Mouse (Mus musculus) c-Kit-negative CD71-positive TER-119-positive erythroid progenitor cells, embryonic 14.5 days (primary cell): Measurements from ENCODE around the gene Tshz3.

Experiments
- DNase-seq: peaks from one replicate; pipeline ENCODE4 v3.0.0-alpha.2; 2013; ENCODE audit warnings: low read depth, low spot score

The Tshz3 gene

DNA sequence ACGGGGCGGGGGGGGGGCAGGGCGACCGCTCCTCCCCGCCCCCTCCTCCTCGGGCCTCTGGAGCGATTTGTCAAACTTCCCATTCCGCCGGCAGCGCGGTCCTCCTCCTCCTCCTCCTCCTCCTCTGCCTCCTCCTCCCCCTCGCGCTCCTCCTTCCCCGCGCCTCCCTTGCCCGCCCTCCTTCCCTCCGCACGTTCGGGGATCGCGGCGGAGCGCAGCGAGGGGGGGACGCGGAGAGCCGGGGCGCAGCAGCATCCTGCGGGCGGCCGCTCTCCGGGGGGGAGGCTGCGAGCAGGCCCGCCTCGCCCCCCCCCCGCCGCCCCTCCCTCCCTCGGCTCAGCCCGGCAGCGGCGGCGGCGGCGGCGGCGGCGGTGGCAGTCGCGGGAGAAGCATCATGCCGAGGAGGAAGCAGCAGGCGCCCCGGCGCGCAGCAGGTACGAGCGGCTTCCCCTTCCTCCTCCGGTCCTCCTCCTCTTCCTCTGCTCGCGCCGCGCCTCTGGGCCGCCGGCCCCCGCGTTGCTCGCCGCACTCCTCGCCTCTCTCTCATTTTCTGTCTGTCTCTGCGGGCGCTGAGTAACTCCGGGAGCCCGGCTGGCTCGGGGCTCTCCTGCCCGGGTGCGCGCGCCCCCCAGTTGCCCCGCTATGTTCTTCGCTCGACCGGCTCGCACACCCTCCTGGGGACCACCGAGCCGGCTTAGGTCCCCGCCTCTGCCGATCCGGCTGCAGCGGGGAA, at the start of gene Tshz3:
Tshz3 (plus strand) TSS at position 263 of the 733 bp plus-strand sequence.
- no peak for DNase-seq

DNA sequence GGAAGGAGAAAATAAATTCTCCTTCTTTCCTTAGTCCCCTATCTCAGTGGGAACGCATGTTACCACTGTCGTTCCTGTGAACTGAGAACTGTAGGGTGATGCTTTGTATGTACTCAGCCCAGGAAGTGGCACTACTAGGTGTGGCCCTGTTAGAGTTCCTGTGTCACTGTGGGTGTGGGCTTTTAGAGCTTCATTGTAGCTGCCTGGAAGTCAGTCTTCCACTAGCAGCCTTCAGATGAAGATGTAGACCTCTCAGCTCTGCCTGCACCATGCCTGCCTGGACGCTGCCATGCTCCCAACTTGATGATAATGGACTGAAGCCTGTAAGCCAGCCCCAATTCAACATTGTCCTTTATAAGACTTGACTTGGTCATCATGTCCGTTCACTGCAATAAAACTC, 42.0 kb upstream of the Tshz3 start:
- DNase-seq: no peak

DNA sequence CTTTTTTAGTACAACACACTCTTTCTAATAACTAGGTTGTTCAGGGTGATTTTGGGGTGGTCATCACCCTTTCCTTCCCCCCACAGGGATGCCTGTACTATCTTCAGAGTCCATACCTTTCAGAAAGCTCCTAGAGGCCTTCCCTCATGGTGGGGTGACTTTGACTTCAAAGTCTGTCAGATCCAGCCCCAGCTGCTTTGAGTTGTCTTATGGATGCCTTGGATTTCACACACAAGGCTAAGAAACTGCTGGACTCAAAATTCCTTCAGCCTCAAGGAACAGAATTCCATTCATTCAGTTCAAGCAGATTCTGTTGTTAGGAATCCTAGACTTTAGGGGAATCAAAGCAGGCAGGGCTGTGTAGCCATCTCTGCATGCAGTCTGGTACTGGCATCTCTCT, 41.5 kb upstream of the Tshz3 start:
- no peak for DNase-seq

DNA sequence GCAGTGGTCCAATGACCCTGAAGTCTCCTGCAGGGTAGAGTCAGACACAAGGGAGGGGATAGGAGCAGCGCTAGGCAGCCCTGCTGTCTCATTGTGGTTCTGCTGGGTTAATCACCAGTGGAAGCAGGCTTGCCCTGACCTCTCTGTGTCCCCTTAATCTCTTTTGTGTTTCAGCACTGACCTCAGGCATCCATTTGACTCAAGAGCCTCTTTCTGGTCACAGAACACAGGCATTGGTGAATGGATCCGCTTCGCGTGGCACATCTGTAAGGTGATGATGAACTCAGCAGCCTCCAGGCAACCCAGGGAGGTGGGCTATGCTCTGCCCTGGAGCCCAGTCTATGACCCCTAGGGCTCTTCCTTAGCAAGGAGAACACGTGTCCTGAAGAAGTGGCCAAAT, 39.6 kb upstream of the Tshz3 start:
- DNase-seq: no peak

DNA sequence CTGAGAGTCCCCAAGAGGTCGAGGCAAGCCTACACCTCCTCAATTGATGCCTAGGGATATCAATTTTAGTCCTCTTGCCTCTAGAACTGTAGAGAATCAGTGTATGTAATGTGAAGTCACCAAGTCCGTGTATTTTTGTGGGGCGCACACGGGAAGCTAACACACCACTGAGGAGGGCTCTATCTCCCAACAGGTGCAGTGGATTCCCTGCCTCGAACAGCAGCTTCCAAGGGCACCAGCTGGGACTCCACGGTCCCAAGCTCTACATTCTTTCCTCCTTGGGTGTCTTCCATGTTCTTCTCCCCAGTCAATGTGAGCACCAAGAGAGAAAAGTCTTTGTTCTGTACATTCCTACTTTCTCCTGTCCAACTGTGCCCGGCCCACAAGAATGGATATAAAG, 38.7 kb upstream of the Tshz3 start:
- DNase-seq: no peak

DNA sequence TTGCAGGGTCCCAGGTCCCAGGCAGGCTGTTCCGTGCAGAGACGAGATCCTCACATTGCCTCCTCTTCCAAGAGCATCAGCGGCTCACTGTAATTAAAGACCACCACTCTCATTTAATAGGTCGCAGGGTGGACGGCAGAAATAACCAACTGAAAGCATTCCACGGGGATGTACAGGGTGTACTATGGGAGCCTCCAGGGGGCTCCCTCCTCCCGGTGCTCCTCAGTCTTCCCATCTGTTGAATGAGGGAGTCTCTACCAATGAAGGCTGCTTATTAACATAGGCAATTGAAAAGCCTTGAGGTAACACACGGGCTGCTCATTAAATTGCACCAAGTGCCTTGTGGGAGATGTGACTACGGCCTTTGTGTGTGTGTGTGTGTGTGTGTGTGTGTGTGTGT, 37.3 kb upstream of the Tshz3 start:
- no peak for DNase-seq

DNA sequence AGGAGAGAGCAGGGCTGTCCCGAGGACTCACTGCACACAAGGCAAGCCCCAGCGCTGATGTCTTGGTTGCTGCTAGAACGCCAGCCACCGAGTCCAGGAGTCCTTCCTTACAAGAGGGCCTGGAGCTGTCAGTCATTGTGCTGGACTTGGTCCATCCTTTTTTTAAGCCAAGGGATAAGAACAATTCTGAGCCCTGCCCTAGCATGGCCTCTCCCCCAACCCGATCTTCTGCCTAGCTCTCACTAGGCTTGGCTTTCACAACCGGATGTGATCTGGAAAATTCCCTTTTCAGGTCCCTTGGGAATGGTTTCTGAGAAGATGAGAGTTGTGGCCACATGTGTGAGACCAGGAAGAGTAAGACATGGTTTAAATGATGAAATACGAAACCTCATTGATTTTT, 34.5 kb upstream of the Tshz3 start:
- no peak for DNase-seq

DNA sequence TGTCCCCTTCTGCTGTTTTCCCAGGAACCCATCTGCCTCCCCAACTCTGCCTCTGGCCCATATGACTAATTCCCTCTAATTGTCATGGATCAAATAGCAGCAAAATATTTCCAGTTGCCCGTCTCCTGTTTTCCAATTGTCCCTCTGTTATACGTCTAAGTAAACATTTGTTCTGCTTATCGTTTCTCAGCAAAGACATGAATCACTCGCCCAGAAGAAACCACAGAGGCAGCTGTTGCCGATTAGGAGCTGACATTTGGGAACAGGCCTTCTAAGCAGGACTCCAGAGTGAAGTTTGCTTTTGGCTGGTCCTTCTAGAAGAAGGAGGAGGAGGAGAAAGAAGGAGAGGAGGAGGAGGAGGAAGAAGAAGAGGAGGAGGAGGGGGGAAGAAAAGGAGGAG, 30.2 kb upstream of the Tshz3 start:
- no peak for DNase-seq

DNA sequence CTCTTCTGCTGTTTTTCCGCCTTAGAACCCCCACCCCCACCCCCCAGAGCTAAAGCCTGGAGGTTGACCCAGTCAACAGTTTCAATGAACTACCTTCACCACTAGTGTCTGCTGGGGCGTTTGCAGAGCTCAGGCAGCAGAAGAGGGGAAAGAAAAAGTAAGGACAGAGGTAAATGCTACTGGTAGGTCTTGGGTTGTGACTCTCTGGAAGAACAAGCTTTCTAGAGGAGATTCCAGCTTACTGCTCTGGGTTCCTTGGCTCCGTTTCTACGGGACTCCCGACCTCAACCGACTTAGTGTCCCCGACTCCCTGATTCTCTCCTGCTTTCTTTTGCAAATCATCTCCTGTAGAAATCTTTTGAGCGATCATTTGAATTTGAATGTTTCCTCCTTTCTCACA, 19.9 kb upstream of the Tshz3 start:
- no peak for DNase-seq

DNA sequence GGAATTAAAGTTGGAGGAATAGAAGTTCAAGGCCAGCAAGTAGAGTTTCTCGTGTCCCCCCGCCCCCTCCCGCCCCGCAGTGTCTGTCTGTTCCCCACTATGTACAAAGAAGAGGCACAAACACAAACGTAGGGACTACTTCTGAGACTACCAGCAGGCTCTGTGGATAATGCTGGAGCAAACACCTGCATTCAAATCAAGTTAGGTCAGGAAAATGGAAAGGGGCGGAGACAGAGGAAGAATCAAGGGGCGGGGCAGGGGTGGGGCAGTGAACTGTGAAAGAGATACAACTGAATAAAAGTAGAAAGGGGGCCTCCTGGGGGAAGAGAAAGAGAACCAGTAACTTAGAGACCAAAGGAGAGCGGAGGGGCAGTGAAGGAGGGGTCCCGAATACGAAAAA, 19.4 kb upstream of the Tshz3 start:
- no peak for DNase-seq

DNA sequence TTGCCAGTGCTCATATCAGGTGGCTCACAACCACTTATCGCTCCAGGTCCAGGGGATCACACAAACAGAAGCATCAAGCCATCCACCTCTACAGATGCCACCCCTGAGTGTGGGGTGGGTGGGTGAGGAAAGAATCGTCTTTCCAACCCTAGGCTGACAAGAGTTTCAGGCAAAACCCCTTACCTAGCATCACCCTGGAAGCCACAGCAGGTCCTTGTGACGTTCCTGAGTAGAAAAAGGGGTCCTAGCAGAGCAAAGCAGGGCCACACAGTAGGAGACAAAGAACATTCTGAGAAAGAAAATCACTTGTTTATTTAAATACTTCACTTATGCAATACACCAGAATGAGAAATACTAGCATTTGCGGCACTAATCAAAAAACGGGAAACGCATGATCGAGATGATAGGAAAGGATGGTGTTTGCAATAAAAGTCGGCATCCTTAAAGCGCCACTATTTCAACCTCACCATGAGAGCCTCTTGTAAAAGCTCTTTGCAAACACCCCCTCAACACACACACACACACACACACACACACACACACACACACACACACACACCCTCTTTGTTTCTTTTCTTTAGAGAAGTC, 18.8 kb upstream of the Tshz3 start:
- DNase-seq: no peak

DNA sequence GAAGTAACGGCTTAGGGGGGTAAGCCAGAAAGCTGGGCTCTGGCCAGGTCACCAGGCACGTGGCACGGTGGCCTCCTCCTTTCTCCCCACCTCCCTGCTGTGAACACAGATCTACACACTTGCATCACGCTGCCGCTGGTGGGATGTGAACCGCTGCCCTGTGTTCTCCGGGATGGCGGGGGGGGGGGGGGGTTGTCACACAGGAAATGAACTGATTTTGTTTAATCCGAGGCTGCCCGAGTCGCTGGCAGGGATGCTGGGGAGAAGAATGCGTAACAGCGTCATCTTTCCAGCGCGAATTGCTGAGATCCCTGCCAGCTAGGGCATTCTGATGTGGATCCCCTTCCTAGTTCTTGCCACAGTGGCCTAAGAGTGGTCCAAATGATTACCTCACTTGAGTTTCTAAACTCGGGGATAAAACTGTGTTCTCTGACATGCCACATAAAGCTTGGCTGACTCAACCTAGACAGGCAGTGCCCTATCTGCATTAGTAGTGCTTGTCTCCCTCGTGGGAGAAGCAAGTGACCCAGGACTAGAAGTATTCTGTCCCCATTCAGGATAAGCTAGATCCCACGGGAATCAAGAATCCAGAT, 18.0 kb upstream of the Tshz3 start:
- no peak for DNase-seq

DNA sequence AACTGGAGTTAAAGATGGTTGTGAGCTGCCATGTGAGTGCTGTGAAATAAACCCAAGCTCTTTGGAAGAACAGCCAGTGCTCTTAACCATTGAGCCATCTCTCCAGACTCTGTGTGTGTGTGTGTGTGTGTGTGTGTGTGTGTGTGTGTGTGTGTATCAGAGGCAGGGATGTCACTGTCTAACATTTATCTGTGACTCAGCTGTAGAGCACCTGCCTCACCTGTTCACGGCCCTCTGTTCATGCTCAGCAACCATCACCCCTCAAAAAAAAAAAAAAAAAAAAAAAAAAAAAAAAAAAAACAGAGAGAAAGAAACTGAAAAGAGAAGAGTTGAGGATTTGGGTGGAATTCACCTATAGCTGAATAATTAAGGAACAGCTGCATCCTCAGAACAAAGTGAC, 10.4 kb upstream of the Tshz3 start:
- no peak for DNase-seq

DNA sequence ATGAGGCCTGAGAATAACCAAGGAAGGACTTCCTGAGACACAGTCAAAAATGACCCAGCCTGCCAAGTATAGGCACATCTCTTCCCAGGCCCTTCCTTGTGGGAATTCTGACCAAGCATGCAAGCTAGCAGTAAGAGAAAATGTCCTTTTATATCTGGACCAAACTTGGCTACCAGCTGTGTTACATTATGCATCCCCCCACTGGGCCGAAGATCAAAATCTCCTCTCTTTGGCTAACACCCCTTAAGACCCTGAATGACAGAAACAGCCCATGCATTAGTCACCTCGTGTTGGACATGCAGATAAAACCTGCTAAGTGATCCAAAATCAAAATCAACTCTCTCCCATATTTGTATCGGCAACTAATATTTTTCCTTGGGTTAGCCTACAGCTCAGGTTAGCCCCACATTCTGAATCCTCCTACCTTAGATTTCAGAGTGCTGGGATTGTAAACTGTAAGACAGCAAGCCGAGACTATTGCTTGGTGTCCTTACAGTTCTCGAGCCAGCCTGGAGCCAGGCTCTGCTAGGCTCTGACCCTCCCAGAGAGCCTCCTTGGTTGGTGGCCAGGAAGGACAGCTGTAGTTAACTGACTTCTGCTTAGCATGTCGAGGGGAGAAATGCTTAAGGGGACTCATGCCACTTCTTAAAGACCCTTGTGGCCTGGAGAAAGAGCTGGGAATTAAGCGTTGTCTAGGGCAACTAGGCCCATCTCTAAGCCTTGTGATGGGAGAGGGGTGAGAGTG, 8.7 kb upstream of the Tshz3 start:
- no peak for DNase-seq

DNA sequence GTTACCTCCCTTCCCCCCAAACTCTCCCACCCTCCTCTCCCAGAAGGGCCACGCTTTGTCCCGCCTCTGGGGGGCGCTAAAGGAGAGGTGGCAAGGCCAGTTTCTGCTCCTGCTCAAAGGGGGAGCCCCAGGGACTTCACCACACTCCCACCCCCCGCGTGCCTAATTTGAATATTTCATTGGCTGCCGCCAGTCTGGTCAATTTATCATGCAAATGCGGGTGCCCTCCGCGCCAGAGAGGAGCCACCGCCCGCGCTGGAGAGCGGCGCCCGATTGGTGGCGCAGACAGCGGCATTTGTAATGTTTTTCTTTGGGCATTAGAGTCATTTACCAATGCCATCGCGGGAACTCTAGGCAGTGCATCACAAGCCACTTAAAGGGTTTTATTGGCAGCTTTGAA, 7.4 kb upstream of the Tshz3 start:
- no peak for DNase-seq

DNA sequence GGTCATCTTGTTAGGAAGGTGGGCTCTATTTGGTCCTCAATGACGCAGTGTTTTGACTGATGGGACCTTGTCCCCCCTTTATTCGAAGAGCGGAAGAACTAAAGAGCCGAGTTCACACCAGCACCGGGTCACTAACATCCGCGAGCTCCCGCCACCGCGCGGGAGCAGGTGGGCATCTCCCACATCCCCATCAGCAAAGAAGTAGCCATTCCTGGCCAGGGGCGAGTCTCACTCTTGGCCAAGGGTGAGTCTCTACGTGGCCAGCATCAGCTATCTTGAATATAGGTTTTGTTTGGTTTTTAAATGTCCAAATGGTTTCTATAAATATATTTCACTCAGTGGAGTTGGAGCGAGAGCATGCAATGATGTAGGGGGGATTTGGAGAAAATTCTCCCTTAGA, 6.3 kb upstream of the Tshz3 start:
- no peak for DNase-seq

DNA sequence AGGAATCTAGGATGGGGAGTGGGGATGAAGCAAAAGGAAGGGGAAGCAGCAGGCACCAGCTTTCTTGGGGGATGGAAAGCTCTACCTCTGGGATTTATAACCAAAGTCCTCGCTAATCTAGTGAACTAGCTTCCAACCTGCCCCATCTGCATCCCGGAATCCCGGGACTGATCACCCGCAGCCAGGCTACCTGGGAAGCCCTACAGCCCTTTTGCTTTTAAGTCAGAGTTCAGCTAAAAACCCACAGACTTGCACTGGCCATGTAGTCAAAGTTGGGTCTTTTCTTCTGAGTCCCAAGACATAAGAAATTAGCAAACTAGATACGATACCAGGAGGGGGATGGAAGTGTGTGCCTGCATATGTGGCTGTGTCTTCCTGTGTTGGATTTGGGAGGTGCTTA, 5.5 kb upstream of the Tshz3 start:
- DNase-seq: no peak

DNA sequence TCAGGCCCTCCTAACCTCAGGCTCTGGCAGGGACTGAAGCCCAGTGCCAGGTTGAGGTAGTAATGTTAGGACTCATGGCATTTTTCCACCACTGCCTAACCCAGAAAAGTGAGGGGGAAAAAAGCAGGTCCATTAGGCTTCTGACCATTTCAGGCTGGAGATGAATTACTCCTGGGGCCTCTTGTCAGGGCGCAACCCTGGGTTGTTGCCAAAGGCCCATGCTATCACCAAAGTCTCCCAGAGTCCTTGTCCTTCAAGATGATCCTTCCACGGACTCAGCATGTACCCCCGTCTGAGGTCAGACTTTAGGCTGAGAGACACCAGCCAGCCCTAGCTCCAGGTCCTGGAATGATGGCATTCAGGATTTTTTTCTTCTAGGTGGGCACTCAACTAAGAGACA, 4.8 kb upstream of the Tshz3 start:
- no peak for DNase-seq

DNA sequence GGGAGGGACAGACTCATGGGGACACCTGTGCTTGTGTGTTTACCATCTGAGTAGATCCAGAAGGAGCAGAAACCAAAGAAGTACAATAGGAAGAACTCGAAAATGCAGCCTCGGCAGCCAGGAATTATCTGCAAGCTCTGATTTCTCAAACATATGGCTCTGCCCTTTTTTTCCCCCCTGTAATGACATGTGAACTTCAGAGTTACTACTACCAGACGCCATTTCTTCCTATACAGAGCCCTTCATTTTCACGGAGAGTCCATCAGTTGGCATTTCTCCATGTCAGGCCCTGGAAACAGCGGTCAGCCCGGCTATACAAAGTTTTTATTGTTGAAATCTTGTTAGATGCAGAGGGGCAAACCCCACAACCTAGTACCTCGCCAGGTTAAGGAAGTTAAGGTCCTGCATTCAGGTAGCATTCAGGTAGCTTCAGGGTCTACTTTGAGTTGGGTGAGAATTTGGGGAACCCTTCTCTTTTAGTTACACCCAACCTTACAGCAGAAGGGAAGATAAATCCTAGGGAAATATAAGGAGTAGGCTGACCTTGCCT, 3.2 kb upstream of the Tshz3 start:
- DNase-seq: no peak

DNA sequence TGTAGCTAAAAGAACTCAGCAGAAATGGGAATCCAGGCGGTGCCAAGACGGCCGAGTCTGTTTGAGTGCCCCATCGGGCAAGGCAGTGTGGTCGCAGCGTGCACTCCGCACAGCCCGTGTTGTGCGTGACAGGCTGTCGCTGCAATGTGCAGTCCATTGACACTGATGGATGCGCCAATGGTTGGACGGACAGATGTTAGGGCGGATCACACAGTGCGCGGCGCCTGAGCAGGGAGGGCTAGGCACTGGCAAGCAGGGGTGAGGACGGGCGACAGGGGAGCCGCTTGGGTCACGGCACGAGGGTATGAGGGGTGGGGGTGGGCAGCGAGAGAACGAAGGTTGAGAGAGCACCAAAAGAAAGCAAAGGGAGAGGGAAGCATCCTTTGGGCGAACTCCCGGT, 2.6 kb upstream of the Tshz3 start:
- DNase-seq: no peak

DNA sequence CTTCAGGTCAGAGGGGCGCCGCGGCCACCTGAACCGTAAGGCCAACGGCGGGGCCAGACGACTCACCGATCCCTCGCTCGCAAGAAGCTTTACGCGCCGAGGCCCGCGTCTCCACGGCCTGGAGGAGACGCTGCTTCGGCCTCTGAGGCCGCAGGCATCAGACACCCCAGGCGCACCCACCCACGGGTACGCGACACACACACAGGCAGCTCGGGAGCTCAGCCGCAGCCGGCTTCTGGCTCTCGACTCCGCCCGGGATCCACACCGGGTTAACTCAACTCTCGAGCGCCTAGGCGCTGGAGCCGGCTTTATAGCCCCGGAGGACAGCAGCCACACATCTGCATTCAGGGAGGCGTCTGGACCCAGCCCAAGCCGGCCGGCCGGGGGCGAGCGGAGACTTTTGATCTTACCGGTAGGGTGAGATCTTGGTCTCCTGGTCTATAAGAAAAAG, 2.1 kb upstream of the Tshz3 start:
- DNase-seq: no peak

DNA sequence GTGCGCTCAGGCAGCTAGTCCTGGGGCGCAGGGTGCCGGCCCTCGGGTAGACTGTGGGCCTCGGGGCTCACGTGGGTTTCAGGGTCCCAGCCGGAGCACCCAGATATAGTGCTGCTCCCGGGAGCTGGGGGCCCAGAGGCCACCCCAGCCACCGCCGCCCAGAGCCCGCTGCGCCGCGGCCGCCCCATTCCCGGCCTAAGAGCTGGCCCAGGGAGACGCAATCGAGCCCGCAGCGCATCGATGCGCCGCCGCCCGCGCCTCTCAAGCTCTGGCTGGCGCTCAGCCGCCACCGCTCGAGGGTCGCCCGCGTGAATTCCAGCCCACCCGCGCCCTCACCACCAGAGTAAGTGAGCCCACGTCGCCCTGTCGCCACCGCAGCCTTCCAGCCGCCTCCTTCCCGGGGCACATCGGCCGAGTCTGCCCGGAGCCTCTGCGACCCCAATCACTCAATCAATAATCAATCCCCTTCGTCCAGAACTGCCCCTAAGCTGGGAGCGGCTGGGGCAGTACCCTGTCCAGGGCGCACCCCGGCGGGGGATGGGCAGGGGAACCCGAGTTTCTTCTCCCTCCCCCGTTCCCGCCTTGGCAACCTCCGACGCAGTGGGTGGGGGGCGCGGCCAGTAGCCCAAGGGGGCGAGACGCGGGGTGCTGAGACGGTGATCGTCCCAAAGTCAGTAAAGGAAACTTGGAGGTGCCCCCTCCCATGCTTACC, 1.4 kb upstream of the Tshz3 start:
- DNase-seq: no peak
